Mouse (Mus musculus) heart, postnatal 25 days (tissue): ENCODE data around the gene Lemd1. TPM values are rescaled to one million over a fixed set of nuclear protein-coding genes. Genes with fewer than 3 reads are reported as not detected.

Experiments
- DNase-seq: peaks from one replicate; pipeline ENCODE4 v3.0.0; 2022; ENCODE audit warnings: low spot score
- intact Hi-C: fragments of 180-260 bp; cut with DNase I; formaldehyde crosslinking; loops from one replicate; pipeline ENCODE4 v1.15.1; 2025
- total RNA-seq, 2 experiments: library from RNA; stranded (reverse); gene quantifications; 2 replicates each; pipeline ENCODE4 v1.2.3; 2021

Lemd1 gene
- total RNA-seq, 2 experiments from 2014 or later = not detected

DNA sequence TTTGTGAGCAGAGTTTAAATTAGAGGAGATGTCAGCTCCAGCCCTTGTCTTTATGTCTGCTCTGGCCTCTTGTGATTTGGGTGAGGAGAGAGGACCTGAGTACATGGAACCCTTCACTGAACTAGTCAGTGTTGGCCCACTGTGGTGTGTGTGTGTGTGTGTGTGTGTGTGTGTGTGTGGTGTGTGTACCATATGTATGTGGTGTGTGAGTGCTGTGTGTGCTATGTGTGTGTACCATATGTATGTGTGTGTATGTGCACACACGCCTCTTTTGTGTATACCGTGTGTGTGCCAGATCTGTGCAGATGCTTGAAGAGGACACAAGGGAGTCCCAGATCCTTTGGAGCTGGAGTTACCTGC lies 90.9 kb downstream of the Lemd1 start:
- DNase-seq = no peak
- intact Hi-C loops = no loop called here

GRCm38 (mm10) chr1:132283018-132283417 lies 91.8 kb downstream of the Lemd1 start:
- intact Hi-C loops = no loop called here

DNA sequence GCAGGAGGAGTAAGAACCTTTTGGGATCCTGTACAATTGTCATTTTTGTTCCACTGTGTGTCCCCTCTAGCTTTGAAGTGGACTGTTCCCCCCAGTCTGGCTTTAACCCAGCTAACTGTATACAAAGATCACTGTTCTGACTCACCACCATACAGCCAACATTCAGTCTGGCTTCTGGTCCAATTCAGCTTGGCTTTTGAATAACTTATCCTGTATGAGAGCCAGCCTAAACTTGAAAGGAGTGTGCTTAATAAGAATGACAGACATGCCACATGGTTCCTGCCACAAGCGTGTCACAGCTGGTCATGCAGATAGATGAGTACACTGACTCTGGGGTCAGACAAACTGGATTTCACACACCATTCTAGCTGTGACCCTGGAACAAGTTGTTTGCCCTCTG lies 95.5 kb downstream of the Lemd1 start:
- DNase-seq = no peak
- intact Hi-C loops = no loop called here

More at GRCm38 (mm10) chr1:132283018-132283417, 91.8 kb downstream of the Lemd1 start:
- no peak for DNase-seq

DNA sequence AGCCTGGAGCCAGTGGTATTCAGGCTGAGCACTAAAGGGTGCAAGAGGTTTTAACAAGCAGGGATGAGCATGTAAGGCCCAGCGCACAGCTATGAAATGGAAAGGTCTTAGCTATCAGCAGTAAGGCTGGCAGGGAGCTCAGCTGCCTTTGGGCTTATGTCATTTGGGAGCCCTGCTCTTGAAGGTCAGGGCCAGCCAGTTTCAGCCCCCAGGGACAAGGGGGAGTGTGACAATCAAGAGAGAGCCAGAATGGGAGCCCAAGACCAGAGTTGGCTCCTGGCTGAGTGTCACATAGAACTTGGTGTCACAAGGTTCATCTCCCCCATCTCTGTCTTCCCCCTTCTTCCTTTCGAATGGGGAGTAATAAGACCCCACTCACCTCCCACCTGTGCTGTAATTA lies 96.2 kb downstream of the Lemd1 start:
- DNase-seq = no peak
- intact Hi-C loops = no loop called here

DNA sequence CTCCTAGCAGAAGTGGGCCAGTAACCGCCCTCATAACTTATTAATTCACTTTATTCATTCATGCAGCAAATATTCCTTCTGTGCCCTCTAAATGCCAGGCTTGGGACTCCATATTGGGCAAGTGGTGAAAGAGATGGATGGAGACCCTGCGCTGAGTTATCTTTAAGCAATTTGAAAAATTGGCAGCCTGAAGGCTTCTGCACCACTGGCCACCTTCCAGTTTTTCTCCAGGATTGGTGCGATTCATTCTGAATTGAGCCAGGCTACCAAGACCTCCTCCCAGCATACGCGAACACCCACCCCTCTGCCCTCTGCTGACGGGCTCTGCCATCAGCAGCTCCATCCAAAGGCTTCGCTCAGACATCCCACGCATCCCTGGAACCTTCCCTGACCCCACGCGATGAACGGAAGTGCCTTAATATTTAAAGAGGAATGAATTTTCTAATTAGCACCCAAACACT lies 96.8 kb downstream of the Lemd1 start:
- intact Hi-C loops = no loop called here
- no peak for DNase-seq

GRCm38 (mm10) chr1:132289965-132290364 lies 98.7 kb downstream of the Lemd1 start:
- intact Hi-C loops = no loop called here
- DNase-seq = no peak

DNA sequence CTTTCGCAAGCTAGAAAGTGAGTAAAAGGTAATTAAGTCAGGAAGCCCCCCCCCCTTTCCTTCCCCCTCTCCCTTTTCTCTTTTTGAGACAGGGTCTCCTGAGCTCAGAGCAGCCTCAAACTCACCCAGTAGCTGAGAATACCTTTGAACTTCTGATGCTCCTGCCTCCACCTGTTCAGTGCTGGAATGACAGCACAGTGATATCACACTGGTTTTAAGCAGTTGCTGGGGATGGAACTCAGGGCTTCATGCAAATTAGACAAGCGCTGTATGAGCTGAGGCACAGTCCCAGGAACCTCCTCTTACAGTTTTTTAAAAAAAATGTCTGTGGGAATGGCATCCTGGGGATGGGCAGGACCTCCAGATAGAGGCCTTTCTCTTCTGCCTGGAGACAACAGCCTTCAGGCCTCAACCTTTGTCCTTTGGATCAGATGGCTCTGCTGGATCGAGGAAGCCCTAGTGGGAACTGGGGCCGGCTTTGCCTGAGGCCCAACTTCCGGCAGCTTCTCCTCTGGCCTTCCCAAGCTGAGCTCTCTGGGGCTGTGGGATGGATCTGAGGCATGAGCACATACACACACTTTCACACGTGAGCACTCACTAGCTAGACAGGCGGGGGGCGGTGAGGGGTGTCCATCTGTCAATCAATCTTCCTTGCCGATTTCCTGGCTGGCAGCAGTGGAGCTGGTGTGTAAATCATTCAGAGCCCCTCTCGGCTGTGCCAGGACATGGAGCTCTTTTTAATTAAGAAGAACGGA lies 99.9 kb downstream of the Lemd1 start:
- DNase-seq = no peak
- intact Hi-C loops = no loop called here

DNA sequence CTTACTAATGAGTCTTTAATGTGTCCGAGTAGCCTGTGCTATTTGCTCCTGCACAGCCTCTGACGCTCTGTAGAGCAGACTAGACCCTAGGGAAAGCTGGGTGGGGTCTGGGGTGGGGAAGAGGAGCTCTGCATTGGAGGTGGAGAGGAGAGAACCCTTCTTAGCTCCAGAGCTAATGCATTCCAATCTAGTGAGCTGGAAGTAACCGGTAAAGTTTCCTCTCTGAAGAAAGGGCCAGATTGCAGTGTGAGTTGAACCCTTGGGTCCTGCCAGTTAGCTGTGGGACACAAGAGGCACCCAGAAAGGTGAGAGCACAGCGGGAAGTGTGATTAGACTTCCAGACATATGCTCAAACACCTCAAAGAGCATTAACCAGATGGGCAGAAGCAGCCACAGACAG lies 100.5 kb downstream of the Lemd1 start:
- DNase-seq = no peak
- intact Hi-C loops = no loop called here

- intact Hi-C loops = no loop called here
- DNase-seq = no peak
Measured at GRCm38 (mm10) chr1:132292318-132293129, 101.3 kb downstream of the Lemd1 start.

- intact Hi-C loops = no loop called here
- DNase-seq = no peak
Measured at GRCm38 (mm10) chr1:132295506-132295905, 104.3 kb downstream of the Lemd1 start.

DNA sequence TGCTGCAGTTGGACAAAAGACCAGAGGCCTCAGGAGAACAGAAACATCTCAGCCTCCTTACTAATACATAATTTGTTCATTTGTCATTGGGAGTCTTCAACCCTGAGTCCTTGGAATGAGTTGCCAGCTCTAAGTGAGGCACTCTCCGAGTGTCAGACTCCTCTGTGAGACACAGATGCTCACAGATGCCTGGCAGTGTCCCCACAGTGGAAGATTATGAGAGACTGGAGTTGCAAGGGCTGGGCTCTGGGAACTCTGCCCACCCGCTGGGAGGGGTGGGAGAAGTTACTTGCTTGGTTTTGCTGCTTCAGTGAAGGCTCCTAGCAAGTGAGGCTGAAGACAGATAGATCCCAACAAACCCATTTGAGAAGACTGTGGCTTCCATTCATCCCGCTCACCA lies 104.8 kb downstream of the Lemd1 start:
- intact Hi-C loops = no loop called here
- DNase-seq = no peak

GRCm38 (mm10) chr1:132298425-132298800 lies 107.2 kb downstream of the Lemd1 start, which contains the start of gene Klhdc8a:
TSS of gene Klhdc8a (plus strand) at chr1:132298626.
- DNase-seq = no peak
- intact Hi-C loops = no loop called here

DNA sequence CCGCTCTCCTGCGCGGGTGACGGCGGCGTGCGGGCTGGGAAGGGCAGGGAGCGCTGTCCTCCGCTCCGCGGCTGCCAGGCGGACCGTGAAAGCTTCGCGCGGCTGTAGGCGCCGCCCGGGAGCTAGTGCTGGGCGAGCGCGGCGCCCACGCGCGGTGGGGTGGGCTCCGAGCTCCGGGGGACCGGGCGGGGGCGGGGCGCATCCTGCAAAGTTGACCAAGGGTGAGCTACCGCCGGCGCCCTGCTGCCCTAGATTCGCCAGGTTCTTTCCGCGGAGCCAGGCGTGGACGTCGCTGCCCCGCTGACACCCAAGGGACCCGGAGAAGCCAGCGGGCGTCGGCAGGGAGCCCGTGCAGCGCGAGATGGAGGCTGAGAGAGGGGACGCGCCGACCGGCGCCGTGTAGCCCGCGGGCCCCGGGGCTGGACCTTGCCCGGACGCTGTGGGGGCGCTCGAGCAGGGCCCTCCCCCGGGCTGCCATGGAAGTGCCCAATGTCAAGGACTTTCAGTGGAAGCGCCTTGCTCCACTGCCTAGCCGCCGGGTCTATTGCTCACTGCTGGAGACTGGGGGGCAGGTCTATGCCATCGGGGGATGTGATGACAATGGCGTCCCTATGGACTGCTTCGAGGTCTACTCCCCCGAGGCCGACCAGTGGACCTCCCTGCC lies 107.7 kb downstream of the Lemd1 start:
- no peak for DNase-seq
- intact Hi-C loops = no loop called here

GRCm38 (mm10) chr1:132299744-132300143 lies 108.5 kb downstream of the Lemd1 start:
- no peak for DNase-seq
- intact Hi-C loops = no loop called here

DNA sequence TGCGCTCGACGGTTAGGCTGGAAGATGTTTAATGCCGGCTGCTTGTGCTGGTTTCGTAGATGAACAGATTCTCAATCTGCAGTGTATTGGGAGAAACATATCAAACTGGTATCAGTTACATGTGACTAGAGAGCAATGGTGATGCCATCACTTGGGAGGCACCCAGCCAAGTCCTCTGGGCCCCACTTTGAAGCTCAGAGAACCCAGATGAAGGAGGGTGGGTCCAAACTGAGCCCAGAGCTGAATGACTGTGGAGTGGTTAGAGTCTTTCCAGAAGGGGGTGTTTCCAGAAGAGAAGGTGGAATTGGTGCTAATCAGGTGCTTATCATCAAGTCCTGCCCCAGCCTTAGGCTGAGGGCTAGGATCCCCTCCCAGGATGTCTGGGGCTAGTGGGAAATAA lies 110.0 kb downstream of the Lemd1 start:
- DNase-seq = no peak
- intact Hi-C loops = no loop called here

- intact Hi-C loops = no loop called here
- DNase-seq = no peak
Measured at GRCm38 (mm10) chr1:132302341-132302866, 111.2 kb downstream of the Lemd1 start.

DNA sequence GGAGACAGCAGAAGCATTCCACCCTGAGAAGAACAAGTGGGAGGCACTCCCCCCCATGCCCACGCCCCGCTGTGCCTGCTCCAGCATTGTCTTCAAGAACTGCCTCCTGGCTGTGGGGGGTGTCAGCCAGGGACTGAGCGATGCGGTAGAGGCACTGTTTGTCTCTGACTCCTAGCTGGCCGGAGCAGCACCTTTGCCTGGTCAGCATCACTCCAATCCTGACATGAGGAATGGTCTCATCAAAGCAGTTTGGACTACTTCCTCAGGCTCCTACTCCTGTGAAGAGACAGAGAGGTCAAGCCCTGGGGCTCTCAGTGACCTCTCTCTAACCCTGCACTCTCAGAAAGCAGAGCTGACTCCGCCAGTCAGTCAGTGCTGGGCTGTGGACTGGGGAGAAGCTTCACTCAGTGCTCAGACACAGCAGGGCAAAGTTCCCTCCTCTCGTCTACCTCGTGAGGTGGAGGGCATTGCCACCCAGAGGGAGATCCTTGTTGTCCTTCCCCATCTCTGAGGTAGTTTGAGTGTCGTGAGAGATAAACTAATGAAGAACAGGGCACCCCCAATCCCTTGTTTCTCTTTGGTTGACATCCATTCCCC lies 113.5 kb downstream of the Lemd1 start:
- intact Hi-C loops = loop anchor here (5.0 kb wide), 2 partner anchors 147 to 182 kb away; no protein-coding TSS in a partner anchor
- no peak for DNase-seq

DNA sequence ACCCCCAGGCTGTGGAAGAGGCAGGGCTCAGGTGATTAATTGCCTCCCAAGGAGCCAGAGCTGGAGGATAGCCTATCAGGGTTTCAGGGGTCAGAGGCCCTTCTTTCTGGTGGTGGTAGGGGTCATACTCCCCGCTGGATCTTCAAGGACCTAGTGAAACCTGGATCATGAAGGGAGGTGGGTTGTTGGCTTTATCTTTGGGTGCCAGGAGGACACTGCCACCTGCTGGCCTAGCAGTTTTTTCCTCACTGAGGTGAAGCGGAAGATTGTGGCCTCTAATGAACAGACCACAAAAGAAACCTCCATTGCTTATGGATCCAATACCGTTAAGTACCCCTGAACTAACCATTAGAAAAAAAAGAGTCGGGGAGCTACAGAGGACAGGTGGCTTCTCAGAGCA lies 114.9 kb downstream of the Lemd1 start:
- no peak for DNase-seq
- intact Hi-C loops = loop anchor here (5.0 kb wide), 2 partner anchors 149 to 184 kb away; no protein-coding TSS in a partner anchor

- DNase-seq = no peak
- intact Hi-C loops = loop anchor here (5.0 kb wide), 2 partner anchors 150 to 185 kb away; no protein-coding TSS in a partner anchor
Measured at GRCm38 (mm10) chr1:132306808-132307207, 115.6 kb downstream of the Lemd1 start.

DNA sequence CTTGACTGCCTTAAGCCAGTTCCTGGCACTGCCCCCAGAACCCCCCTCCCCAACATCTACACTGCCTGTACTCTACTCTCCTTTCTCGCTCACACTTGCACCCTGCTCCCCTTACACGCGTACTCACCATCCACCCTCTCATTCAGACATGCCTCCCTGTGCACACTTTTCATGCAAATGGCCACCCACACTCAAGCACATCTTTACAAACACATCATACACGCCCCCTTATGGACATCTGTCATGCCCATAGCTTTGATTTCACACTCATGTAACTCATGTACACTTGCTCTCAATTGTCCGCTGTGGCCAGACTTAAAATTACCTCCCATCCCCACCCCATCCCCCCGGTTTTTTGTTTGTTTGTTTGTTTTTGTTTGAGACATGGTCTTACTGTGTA lies 116.7 kb downstream of the Lemd1 start:
- intact Hi-C loops = loop anchor here (5.0 kb wide), 2 partner anchors 151 to 186 kb away; no protein-coding TSS in a partner anchor
- no peak for DNase-seq
